Mouse (Mus musculus) forebrain, embryonic 11.5 days (tissue): Measurements from ENCODE around the gene Olfr353. TPM values are rescaled to one million over a fixed set of nuclear protein-coding genes. Genes with fewer than 3 reads are reported as not detected.

ENCODE experiments used
- polyA plus RNA-seq: library from polyadenylated mRNA; unstranded; fragments of >200 nt; fragmentation: Nextera tagmentation; extraction: Ambion mirVana; gene quantifications from 2 replicates; pipeline ENCODE4 v1.2.1, GENCODE M21; 2014

The Olfr353 gene
- polyA plus RNA-seq, 1 experiment from 2014 or later = not detected

Other genes starting within 250 kb of the Olfr353 start
- not detected in 2 replicates for gene Olfr346, start 207.1 kb downstream of the Olfr353 start, polyA plus RNA-seq
- not detected in 2 replicates for gene Olfr347, start 161.0 kb downstream of the Olfr353 start, polyA plus RNA-seq
- gene Olfr348, start 108.7 kb downstream of the Olfr353 start, polyA plus RNA-seq = not detected in 2 replicates
- not detected in 2 replicates for gene Olfr50, start 102.4 kb downstream of the Olfr353 start, polyA plus RNA-seq
- gene Olfr3, start 75.9 kb downstream of the Olfr353 start, polyA plus RNA-seq = not detected in 2 replicates
- gene Olfr350, start 46.6 kb downstream of the Olfr353 start, polyA plus RNA-seq = not detected in 2 replicates
- not detected in 2 replicates for gene Olfr351, start 30.3 kb downstream of the Olfr353 start, polyA plus RNA-seq
- gene Olfr352, start 24.5 kb downstream of the Olfr353 start, polyA plus RNA-seq = not detected in 2 replicates
- not detected in 2 replicates for gene Olfr354, start 12.7 kb upstream of the Olfr353 start, polyA plus RNA-seq
- not detected in 2 replicates for gene Olfr355, start 36.0 kb upstream of the Olfr353 start, polyA plus RNA-seq
- gene Olfr356, start 44.2 kb upstream of the Olfr353 start, polyA plus RNA-seq = not detected in 2 replicates
- not detected in 2 replicates for gene Olfr357, start 100.9 kb upstream of the Olfr353 start, polyA plus RNA-seq
- not detected in 2 replicates for gene Olfr358, start 116.4 kb upstream of the Olfr353 start, polyA plus RNA-seq
- not detected in 2 replicates for gene Olfr360, start 172.8 kb upstream of the Olfr353 start, polyA plus RNA-seq
- not detected in 2 replicates for gene Olfr361, start 196.4 kb upstream of the Olfr353 start, polyA plus RNA-seq
- not detected in 2 replicates for gene Olfr362, start 225.0 kb upstream of the Olfr353 start, polyA plus RNA-seq
- not detected in 2 replicates for gene Olfr364-ps1, start 246.4 kb upstream of the Olfr353 start, polyA plus RNA-seq